Mouse (Mus musculus) left cerebral cortex, adult 8-10 months (tissue): ENCODE data around the gene Gm13283. TPM values are rescaled to one million over a fixed set of nuclear protein-coding genes. Genes with fewer than 3 reads are reported as not detected.

ENCODE experiments used
- total RNA-seq, 4 experiments: library from RNA; stranded (reverse); gene quantifications; 2 replicates each; pipeline ENCODE4 v1.2.4; 2022

Gm13283 gene
- total RNA-seq, 4 experiments from 2014 or later: not detected

Other genes starting within 250 kb of the Gm13283 start
- not detected for gene Ifnb1, start 237.3 kb upstream of the Gm13283 start, total RNA-seq
- gene Ifna15, start 201.9 kb upstream of the Gm13283 start, total RNA-seq: not detected
- gene Ifna14, start 188.3 kb upstream of the Gm13283 start, total RNA-seq: not detected
- not detected for gene Ifna9, start 167.7 kb upstream of the Gm13283 start, total RNA-seq
- not detected for gene Ifna12, start 156.7 kb upstream of the Gm13283 start, total RNA-seq
- not detected for gene C87499, start 125.7 kb upstream of the Gm13283 start, total RNA-seq
- not detected for gene Ifna13, start 115.7 kb upstream of the Gm13283 start, total RNA-seq
- gene Ifna16, start 83.2 kb upstream of the Gm13283 start, total RNA-seq: not detected
- gene Ifna2, start 76.2 kb upstream of the Gm13283 start, total RNA-seq: not detected
- gene Ifnab, start 68.8 kb upstream of the Gm13283 start, total RNA-seq: not detected
- gene Gm26566, start 38.3 kb upstream of the Gm13283 start, total RNA-seq: 1 to 10 TPM in 2 of 4 experiments, under 1 TPM in 2; 0.61 to 1.8 (median 0.93) TPM
- gene Klhl9, start 37.7 kb upstream of the Gm13283 start, total RNA-seq: 100 to 1,000 TPM in 1 of 4 experiments, 10 to 100 TPM in 3; 91.7 to 103 (median 95.7) TPM
- gene Gm13271, start 5.3 kb upstream of the Gm13283 start, total RNA-seq: not detected
- gene Gm13290, start 13.7 kb downstream of the Gm13283 start, total RNA-seq: not detected
- gene Gm13289, start 16.8 kb downstream of the Gm13283 start, total RNA-seq: not detected
- not detected for gene Gm13272, start 19.7 kb downstream of the Gm13283 start, total RNA-seq
- gene Ifnz, start 22.0 kb downstream of the Gm13283 start, total RNA-seq: not detected
- not detected for gene Gm13276, start 25.6 kb downstream of the Gm13283 start, total RNA-seq
- gene Gm13277, start 28.5 kb downstream of the Gm13283 start, total RNA-seq: not detected
- not detected for gene Gm13278, start 31.4 kb downstream of the Gm13283 start, total RNA-seq
- not detected for gene Gm13275, start 34.4 kb downstream of the Gm13283 start, total RNA-seq
- gene Gm13279, start 37.3 kb downstream of the Gm13283 start, total RNA-seq: not detected
- not detected for gene Gm13285, start 39.5 kb downstream of the Gm13283 start, total RNA-seq
- gene Gm13287, start 43.1 kb downstream of the Gm13283 start, total RNA-seq: not detected
- not detected for gene Gm13288, start 45.4 kb downstream of the Gm13283 start, total RNA-seq
- gene Ifna7, start 56.1 kb downstream of the Gm13283 start, total RNA-seq: not detected
- gene Ifna11, start 59.8 kb downstream of the Gm13283 start, total RNA-seq: not detected
- not detected for gene Ifna6, start 67.3 kb downstream of the Gm13283 start, total RNA-seq
- not detected for gene Ifna5, start 75.4 kb downstream of the Gm13283 start, total RNA-seq
- gene Ifna4, start 81.7 kb downstream of the Gm13283 start, total RNA-seq: not detected
- not detected for gene Ifna1, start 90.0 kb downstream of the Gm13283 start, total RNA-seq
- gene Ifne, start 120.1 kb downstream of the Gm13283 start, total RNA-seq: not detected